Mouse (Mus musculus): Measurements from ENCODE around the gene Plppr4. TPM values are rescaled to one million over a fixed set of nuclear protein-coding genes. Genes with fewer than 3 reads are reported as not detected.

Gene Plppr4
- 5.4 and 6.3 TPM in 2 replicates for polyA plus RNA-seq (2015; fragmentation: Nextera tagmentation; extraction: Ambion mirVana)

GRCm38 (mm10) chr3:117360528-117360927, at the start of gene Plppr4:
Plppr4 (minus strand) TSS chr3:117360876.
- WGBS: 22% methylated on average over 5 of the region's 5 CpGs
- H3K27ac ChIP-seq: peak within 1 kb of the TSS; percentile 41; the same call in 1 of the 2 replicates
- H3K9ac ChIP-seq (replicated peaks): peak within 1 kb of the TSS; percentile 68
- no peaks in the 10 kb centered on the region for H3K9me3 ChIP-seq
- no peak for ATAC-seq
- H3K36me3 ChIP-seq: no peaks in the 10 kb centered on the region
- H3K27me3 ChIP-seq: peaks cover 2% of the 10 kb centered on the region
- peak within 1 kb of the TSS; percentile 79 for H3K4me2 ChIP-seq (replicated peaks)
- H3K4me1 ChIP-seq (replicated peaks): peaks cover 11% of the 10 kb centered on the region
- H3K4me3 ChIP-seq (replicated peaks): peak within 1 kb of the TSS; percentile 54

DNA sequence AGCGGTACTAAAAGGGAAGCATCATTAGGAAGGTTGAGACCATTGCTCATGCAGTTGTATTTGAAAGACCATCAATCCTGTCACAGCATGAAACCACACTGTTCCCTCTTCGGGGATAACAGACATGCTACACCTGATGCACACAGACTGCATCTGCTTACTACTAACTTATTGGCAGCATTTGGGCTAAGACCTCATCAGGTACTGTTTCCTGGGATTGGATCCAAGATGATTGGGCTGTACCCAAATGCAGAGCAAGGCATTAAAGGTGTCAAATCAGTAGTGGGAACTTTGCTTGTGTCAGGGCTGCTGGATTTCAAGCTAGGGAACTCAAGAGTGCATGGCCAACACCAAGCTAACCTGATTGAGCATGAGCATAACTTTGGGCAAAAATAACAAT, 45.1 kb upstream of the Plppr4 start:
- ATAC-seq: no peak
- WGBS: 91% methylated on average over 2 of the region's 2 CpGs
- Histone ChIP-seq H3K27me3 (no peaks in the 10 kb centered on the region), H3K27ac (no peak overlapping the region), H3K9me3 (no peaks in the 10 kb centered on the region), H3K4me2 (replicated peaks) (no peak overlapping the region), H3K36me3 (no peaks in the 10 kb centered on the region), H3K9ac (replicated peaks) (no peak overlapping the region), H3K4me3 (replicated peaks) (no peak overlapping the region), H3K4me1 (replicated peaks) (no peaks in the 10 kb centered on the region)

GRCm38 (mm10) chr3:117403740-117404139, 43.1 kb upstream of the Plppr4 start:
- WGBS: 87% methylated on average over 3 of the region's 3 CpGs
- no peak for ATAC-seq

DNA sequence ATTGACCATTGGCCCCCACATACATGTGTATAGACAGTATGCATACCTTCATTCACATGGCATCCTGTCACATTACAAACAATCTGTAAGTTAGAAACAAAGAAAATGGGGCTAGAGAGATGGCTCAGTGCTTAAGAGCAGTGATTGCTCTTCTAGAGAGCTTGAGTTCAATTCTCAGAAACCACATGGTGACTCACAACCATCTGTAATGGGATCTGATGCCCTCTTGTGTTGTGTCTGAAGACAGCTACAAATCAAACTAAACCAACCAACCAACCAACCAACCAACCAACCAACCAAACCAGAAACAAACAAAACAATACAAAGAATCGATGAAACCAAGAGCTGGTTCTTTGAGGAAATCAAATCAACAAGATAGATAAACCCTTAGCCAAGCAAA, 5.4 kb upstream of the Plppr4 start:
- Histone ChIP-seq H3K27ac (no peak overlapping the region), H3K36me3 (no peaks in the 10 kb centered on the region), H3K9me3 (no peaks in the 10 kb centered on the region), H3K4me3 (replicated peaks) (no peak overlapping the region), H3K9ac (replicated peaks) (no peak overlapping the region), H3K4me1 (replicated peaks) (no peaks in the 10 kb centered on the region), H3K27me3 (no peaks in the 10 kb centered on the region; the same call in 1 of the 2 replicates), H3K4me2 (replicated peaks) (no peak overlapping the region)
- WGBS: 97% methylated on average over 1 of the region's 1 CpGs
- ATAC-seq: no peak

More at GRCm38 (mm10) chr3:117403740-117404139, 43.1 kb upstream of the Plppr4 start:
- Histone ChIP-seq H3K4me3 (replicated peaks) (no peak overlapping the region), H3K36me3 (no peaks in the 10 kb centered on the region), H3K27me3 (no peaks in the 10 kb centered on the region), H3K4me1 (replicated peaks) (no peaks in the 10 kb centered on the region), H3K9me3 (no peaks in the 10 kb centered on the region), H3K4me2 (replicated peaks) (no peak overlapping the region), H3K27ac (no peak overlapping the region), H3K9ac (replicated peaks) (no peak overlapping the region)

GRCm38 (mm10) chr3:117359686-117360521, 772 bp downstream of the Plppr4 start:
- ATAC-seq: peak; percentile 94
- 2% methylated on average over 46 of the region's 46 CpGs for WGBS
- Histone ChIP-seq H3K36me3 (no peaks in the 10 kb centered on the region), H3K4me1 (replicated peaks) (peaks cover 11% of the 10 kb centered on the region), H3K27me3 (peaks cover 2% of the 10 kb centered on the region), H3K9ac (replicated peaks) (peak overlapping the region; percentile 68), H3K9me3 (no peaks in the 10 kb centered on the region), H3K4me3 (replicated peaks) (peak overlapping the region; percentile 54), H3K27ac (peak overlapping the region; percentile 41; the same call in 1 of the 2 replicates), H3K4me2 (replicated peaks) (peak overlapping the region; percentile 79)

GRCm38 (mm10) chr3:117358981-117359628, 1.6 kb downstream of the Plppr4 start:
- Histone ChIP-seq H3K4me1 (replicated peaks) (peaks cover 11% of the 10 kb centered on the region), H3K4me3 (replicated peaks) (peak overlapping the region; percentile 54), H3K4me2 (replicated peaks) (peak overlapping the region; percentile 79), H3K27ac (no peak overlapping the region), H3K36me3 (no peaks in the 10 kb centered on the region), H3K27me3 (peaks cover 2% of the 10 kb centered on the region), H3K9ac (replicated peaks) (peak overlapping the region; percentile 68; the same call in 1 of the 2 replicates), H3K9me3 (no peaks in the 10 kb centered on the region)
- WGBS: 85% methylated on average over 5 of the region's 5 CpGs
- ATAC-seq: peak; percentile 25; the same call in 1 of the 2 replicates

- no peaks in the 10 kb centered on the region for H3K9me3 ChIP-seq
- H3K4me2 ChIP-seq (replicated peaks): no peak overlapping the region
- whole genome bisulfite sequencing: 90% methylated on average over 3 of the region's 3 CpGs
- H3K4me1 ChIP-seq (replicated peaks): peaks cover 11% of the 10 kb centered on the region
- no peak overlapping the region for H3K27ac ChIP-seq
- no peaks in the 10 kb centered on the region for H3K36me3 ChIP-seq
- peaks cover 2% of the 10 kb centered on the region for H3K27me3 ChIP-seq
- H3K9ac ChIP-seq (replicated peaks): no peak overlapping the region
- H3K4me3 ChIP-seq (replicated peaks): no peak overlapping the region
- no peak for ATAC-seq
These were observed 3.3 kb downstream of the Plppr4 start for GRCm38 (mm10) chr3:117357367-117357766.

DNA sequence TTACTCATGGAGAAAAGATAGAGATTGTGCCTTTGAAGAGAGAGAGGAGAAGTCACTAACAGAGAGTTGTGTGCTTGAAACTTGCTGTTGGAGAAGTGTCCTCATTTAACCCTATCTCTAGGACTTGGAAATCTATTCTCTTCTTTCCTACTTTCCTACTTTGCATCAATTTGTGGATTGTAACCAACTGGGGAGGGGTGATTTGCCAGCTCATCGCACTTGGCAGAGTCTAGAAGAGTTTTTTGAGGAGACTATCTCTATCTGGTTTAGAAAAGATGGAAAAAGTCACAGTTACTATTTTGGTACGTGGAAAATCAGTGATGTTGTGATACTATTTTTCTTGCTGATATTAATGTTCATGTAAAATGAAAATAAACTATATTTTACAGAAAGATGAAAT, 6.7 kb downstream of the Plppr4 start:
- H3K36me3 ChIP-seq: no peaks in the 10 kb centered on the region
- H3K4me1 ChIP-seq (replicated peaks): no peaks in the 10 kb centered on the region
- no peaks in the 10 kb centered on the region; the same call in 1 of the 2 replicates for H3K27me3 ChIP-seq

GRCm38 (mm10) chr3:117346351-117346750, 14.3 kb downstream of the Plppr4 start:
- Histone ChIP-seq H3K4me2 (replicated peaks) (no peak overlapping the region), H3K9me3 (no peaks in the 10 kb centered on the region), H3K27me3 (no peaks in the 10 kb centered on the region), H3K36me3 (no peaks in the 10 kb centered on the region), H3K4me3 (replicated peaks) (no peak overlapping the region), H3K9ac (replicated peaks) (no peak overlapping the region), H3K27ac (no peak overlapping the region), H3K4me1 (replicated peaks) (no peaks in the 10 kb centered on the region)
- 82% methylated on average over 1 of the region's 1 CpGs for WGBS
- ATAC-seq: no peak

More for the DNA sequence above, 6.7 kb downstream of the Plppr4 start:
- no peak for ATAC-seq
- H3K9ac ChIP-seq (replicated peaks): no peak overlapping the region
- no peak overlapping the region for H3K4me3 ChIP-seq (replicated peaks)
- H3K4me2 ChIP-seq (replicated peaks): no peak overlapping the region
- 90% methylated on average over 2 of the region's 2 CpGs for WGBS
- H3K27ac ChIP-seq: no peak overlapping the region
- H3K9me3 ChIP-seq: no peaks in the 10 kb centered on the region

- Histone ChIP-seq H3K4me3 (replicated peaks) (no peak overlapping the region), H3K27ac (no peak overlapping the region), H3K4me2 (replicated peaks) (no peak overlapping the region), H3K27me3 (no peaks in the 10 kb centered on the region), H3K9me3 (no peaks in the 10 kb centered on the region), H3K9ac (replicated peaks) (no peak overlapping the region), H3K4me1 (replicated peaks) (no peaks in the 10 kb centered on the region), H3K36me3 (no peaks in the 10 kb centered on the region)
- no peak for ATAC-seq
- 93% methylated on average over 10 of the region's 10 CpGs for WGBS
These were observed 29.2 kb downstream of the Plppr4 start for GRCm38 (mm10) chr3:117331502-117331901.

DNA sequence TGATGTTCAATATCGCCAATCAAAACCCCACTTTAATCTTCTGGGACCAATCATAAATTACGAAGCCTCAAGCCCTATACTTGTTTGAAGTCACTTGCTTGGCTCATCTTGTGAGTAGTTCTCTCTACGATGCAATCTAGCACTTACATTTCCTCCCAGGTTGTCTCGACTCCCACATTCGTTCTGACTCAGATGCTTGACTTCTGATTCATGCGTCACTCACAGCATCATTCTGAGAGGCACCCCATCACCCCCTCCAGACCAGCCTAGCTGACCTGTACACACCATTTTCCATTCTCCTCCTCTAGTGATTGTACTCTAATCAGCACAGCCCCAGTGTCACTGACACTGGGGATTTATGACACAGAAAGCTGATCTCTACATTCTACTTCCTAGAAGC, 31.2 kb downstream of the Plppr4 start:
- Histone ChIP-seq H3K36me3 (no peaks in the 10 kb centered on the region), H3K9me3 (no peaks in the 10 kb centered on the region), H3K9ac (replicated peaks) (no peak overlapping the region), H3K4me3 (replicated peaks) (no peak overlapping the region), H3K27me3 (no peaks in the 10 kb centered on the region), H3K27ac (no peak overlapping the region), H3K4me1 (replicated peaks) (no peaks in the 10 kb centered on the region), H3K4me2 (replicated peaks) (no peak overlapping the region)
- no peak for ATAC-seq
- WGBS: 85% methylated on average over 6 of the region's 6 CpGs

DNA sequence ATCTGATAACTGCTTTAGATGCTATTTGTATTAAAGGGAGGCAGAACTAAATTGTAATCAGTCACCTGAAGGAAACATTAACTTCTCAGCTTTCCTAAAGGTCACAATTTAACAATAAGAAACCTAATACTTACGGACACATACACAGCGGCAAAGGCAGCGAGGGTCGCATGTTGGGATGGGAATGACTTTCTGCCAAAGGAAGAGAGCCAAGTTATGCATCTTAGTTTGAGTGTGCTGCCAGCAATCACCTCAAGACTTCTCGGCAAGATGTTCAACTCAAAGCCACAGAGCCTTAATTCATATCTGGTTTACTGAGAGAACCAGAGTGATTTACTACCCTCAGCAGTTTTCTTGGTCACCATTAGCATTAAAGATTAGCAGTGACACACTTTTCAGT, 34.1 kb downstream of the Plppr4 start:
- no peaks in the 10 kb centered on the region for H3K27me3 ChIP-seq
- H3K4me2 ChIP-seq (replicated peaks): no peak overlapping the region
- no peak for ATAC-seq
- no peak overlapping the region for H3K27ac ChIP-seq
- no peak overlapping the region for H3K4me3 ChIP-seq (replicated peaks)
- 90% methylated on average over 5 of the region's 5 CpGs for WGBS
- peaks cover 8% of the 10 kb centered on the region for H3K36me3 ChIP-seq
- no peaks in the 10 kb centered on the region for H3K9me3 ChIP-seq
- H3K9ac ChIP-seq (replicated peaks): no peak overlapping the region
- no peaks in the 10 kb centered on the region for H3K4me1 ChIP-seq (replicated peaks)

All from midbrain, embryonic 13.5 days (tissue).